Mouse (Mus musculus): Measurements from ENCODE around the gene Flvcr2.

GRCm38 (mm10) chr12:85729945-85730290 is 16.4 kb upstream of the Flvcr2 start:
- no peak for TF ChIP-seq ZNF384 (IDR thresholded peaks at IDR 0.05; ENCODE audit: low read depth, low read length)
- TF ChIP-seq MAFK (IDR thresholded peaks at IDR 0.05; ENCODE audit: insufficient read depth, low read depth, low read length), result no peak

All from ES-E14 (cell line).